Mouse (Mus musculus) heart, postnatal 36 days (tissue): ENCODE results near the gene Cnksr1. TPM values are rescaled to one million over a fixed set of nuclear protein-coding genes. Genes with fewer than 3 reads are reported as not detected.

Experiments used
- DNase-seq, 2 experiments: peaks; one replicate each; pipeline ENCODE4 v3.0.0; 2021 to 2022
- intact Hi-C: fragments of 180-260 bp; cut with DNase I; formaldehyde crosslinking; loops from one replicate; pipeline ENCODE4 v1.15.1; 2025
- total RNA-seq, 2 experiments: library from RNA; stranded (reverse); gene quantifications; 2 replicates each; pipeline ENCODE4 v1.2.3; 2021

The Cnksr1 gene
- total RNA-seq, 2 experiments from 2014 or later, result 4.7 to 5.5 TPM

GRCm38 (mm10) chr4:134222793-134223600 is 15.2 kb downstream of the Cnksr1 start:
- intact Hi-C loops, result no loop called here
- DNase-seq, result no peak

- DNase-seq, result no peak
- intact Hi-C loops, result no loop called here
Measured at GRCm38 (mm10) chr4:134206488-134207053, 31.6 kb downstream of the Cnksr1 start.

GRCm38 (mm10) chr4:134203340-134203896 is 34.8 kb downstream of the Cnksr1 start:
- intact Hi-C loops, result no loop called here
- no peak for DNase-seq

GRCm38 (mm10) chr4:134202904-134203303 is 35.3 kb downstream of the Cnksr1 start, which contains the start of gene Gm7534:
Gm7534 (minus strand) TSS chr4:134203004.
- intact Hi-C loops, result no loop called here

GRCm38 (mm10) chr4:134199371-134199770 is 38.8 kb downstream of the Cnksr1 start:
- intact Hi-C loops, result no loop called here
- no peak for DNase-seq

More at GRCm38 (mm10) chr4:134202904-134203303, 35.3 kb downstream of the Cnksr1 start, which contains the start of gene Gm7534:
- no peak for DNase-seq

- intact Hi-C loops, result loop anchor here (5.0 kb wide), 1 partner anchor 206 kb away; no protein-coding TSS in a partner anchor
- no peak for DNase-seq
Measured at GRCm38 (mm10) chr4:134186268-134186667, 51.9 kb downstream of the Cnksr1 start.

GRCm38 (mm10) chr4:134185569-134185968 is 52.6 kb downstream of the Cnksr1 start:
- intact Hi-C loops, result loop anchor here (5.0 kb wide), 1 partner anchor 207 kb away; no protein-coding TSS in a partner anchor
- DNase-seq, result no peak

- no peak for DNase-seq
- intact Hi-C loops, result no loop called here
Measured at GRCm38 (mm10) chr4:134183711-134184110, 54.5 kb downstream of the Cnksr1 start.

GRCm38 (mm10) chr4:134181825-134182224 is 56.4 kb downstream of the Cnksr1 start:
- intact Hi-C loops, result no loop called here
- no peak for DNase-seq

- intact Hi-C loops, result no loop called here
- no peak for DNase-seq
Measured at GRCm38 (mm10) chr4:134181112-134181511, 57.1 kb downstream of the Cnksr1 start.

Other genes with a start within 250 kb of the Cnksr1 start
- gene Dhdds, start 237.5 kb downstream of the Cnksr1 start, total RNA-seq, result 10 to 100 TPM; 29.9 to 32.4 TPM
- not detected for gene Lin28a, start 219.6 kb downstream of the Cnksr1 start, total RNA-seq
- gene Zfp683, start 184.6 kb downstream of the Cnksr1 start, total RNA-seq, result not detected
- not detected for gene Crybg2, start 177.6 kb downstream of the Cnksr1 start, total RNA-seq
- gene Cd52, start 143.3 kb downstream of the Cnksr1 start, total RNA-seq, result 1 to 10 TPM; 3.1 to 4.6 TPM
- gene Ubxn11, start 135.8 kb downstream of the Cnksr1 start, total RNA-seq, result 1 to 10 TPM; 1.6 to 1.9 TPM
- 10 to 100 TPM; 36.4 to 39.9 TPM for gene Sh3bgrl3, start 109.6 kb downstream of the Cnksr1 start, total RNA-seq
- 10 to 100 TPM; 49.1 to 50.9 TPM for gene Cep85, start 51.3 kb downstream of the Cnksr1 start, total RNA-seq
- not detected for gene Gm7534, start 35.4 kb downstream of the Cnksr1 start, total RNA-seq
- gene Catsper4, start 11.0 kb downstream of the Cnksr1 start, total RNA-seq, result not detected
- not detected for gene E130218I03Rik, start 5.3 kb upstream of the Cnksr1 start, total RNA-seq
- gene Zfp593, start 7.2 kb upstream of the Cnksr1 start, total RNA-seq, result 1 to 10 TPM; 2.6 to 3.7 TPM
- not detected for gene Gm30191, start 8.5 kb upstream of the Cnksr1 start, total RNA-seq
- gene Grrp1, start 15.7 kb upstream of the Cnksr1 start, total RNA-seq, result 1 to 10 TPM; 6.1 to 9.5 TPM
- 1 to 10 TPM; 7.9 to 8.2 TPM for gene Pdik1l, start 49.5 kb upstream of the Cnksr1 start, total RNA-seq
- 100 to 1,000 TPM; 234 to 314 TPM for gene Trim63, start 76.7 kb upstream of the Cnksr1 start, total RNA-seq
- gene Slc30a2, start 104.8 kb upstream of the Cnksr1 start, total RNA-seq, result under 1 TPM; 0.35 to 0.50 TPM
- 10 to 100 TPM; 17.3 to 20.0 TPM for gene Extl1, start 145.5 kb upstream of the Cnksr1 start, total RNA-seq
- gene Pafah2, start 157.9 kb upstream of the Cnksr1 start, total RNA-seq, result 1 to 10 TPM; 6.8 to 8.0 TPM
- 10 to 100 TPM; 28.4 to 28.9 TPM for gene Stmn1, start 229.9 kb upstream of the Cnksr1 start, total RNA-seq